Mouse (Mus musculus) heart, adult 9 months (tissue): ENCODE data around the gene 1110032F04Rik.

Experiments
- DNase-seq, 2 experiments: peaks; one replicate each; pipeline ENCODE4 v3.0.0; 2022; ENCODE audit warnings: low spot score in 2 of 2

The 1110032F04Rik gene

GRCm38 (mm10) chr3:68907509-68907908 is 38.1 kb downstream of the 1110032F04Rik start:
- DNase-seq, result no peak
